10 mouse cellular contexts compared by ENCODE assay signal in the genomic region with DNA sequence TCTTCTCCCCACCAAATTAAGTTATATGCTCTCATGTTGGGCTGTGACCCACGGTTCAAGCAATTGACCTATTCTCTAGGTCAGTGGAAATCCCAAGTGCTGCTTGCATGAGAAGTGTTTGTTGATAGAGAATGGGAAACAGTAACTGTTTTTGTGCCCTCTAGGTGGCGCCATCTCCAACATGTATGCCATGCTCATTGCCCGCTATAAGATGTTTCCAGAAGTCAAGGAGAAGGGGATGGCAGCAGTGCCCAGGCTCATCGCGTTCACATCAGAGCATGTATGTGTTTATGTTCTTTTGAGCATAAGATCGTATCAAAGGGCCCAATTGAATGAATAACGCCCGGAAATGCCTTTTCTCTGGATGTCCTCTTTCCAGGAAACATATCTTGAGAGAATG. TPM values are rescaled to one million over a fixed set of nuclear protein-coding genes. Genes with fewer than 3 reads are reported as not detected.
DNase-seq lines count a peak whose midpoint lies in the region; ATAC-seq and TF ChIP-seq lines count a peak whose summit lies in the region.
"Had no signal": no experiment of that assay in that cellular context is flagged by ENCODE, and none has a peak within 500 bp of the region (broad histone marks: within the 10 kb centered on the region; RNA-seq: fewer than 3 reads in every experiment).

No protein-coding gene starts in this region.

- H3K4me3 ChIP-seq in midbrain, embryonic 14.5 days (replicated peaks; ENCODE audit: low read depth, low read length), result no peak overlapping the region
- no peak overlapping the region for H3K4me3 ChIP-seq in midbrain, embryonic 15.5 days
- no peak overlapping the region for H3K4me3 ChIP-seq in small intestine, adult 2 months (ENCODE audit: low read depth, low read length)
- H3K4me3 ChIP-seq: neural tube, embryonic 13.5 days had no signal

- no peaks in the 10 kb centered on the region for H3K27me3 ChIP-seq in midbrain, embryonic 14.5 days (ENCODE audit: control insufficient read depth, insufficient read depth, low read length)
- H3K27me3 ChIP-seq in midbrain, embryonic 15.5 days (replicated peaks), result no peaks in the 10 kb centered on the region
- H3K27me3 ChIP-seq in small intestine, adult 2 months (ENCODE audit: control insufficient read depth, insufficient read depth, low read length), result no peaks in the 10 kb centered on the region

- TF ChIP-seq CTCF in small intestine, adult 2 months (IDR thresholded peaks at IDR 0.05; ENCODE audit: extremely low read depth, insufficient read length, insufficient replicate concordance, low read depth, low read length), result peak; percentile 44; the same call in 1 of the 2 replicates

- no peak overlapping the region for H3K9ac ChIP-seq in midbrain, embryonic 14.5 days (replicated peaks; ENCODE audit: low read length)
- no peak overlapping the region for H3K9ac ChIP-seq in midbrain, embryonic 15.5 days
- H3K9ac ChIP-seq: neural tube, embryonic 13.5 days had no signal

- no peak overlapping the region for H3K4me2 ChIP-seq in midbrain, embryonic 14.5 days (ENCODE audit: low read length)
- no peak overlapping the region for H3K4me2 ChIP-seq in midbrain, embryonic 15.5 days
- H3K4me2 ChIP-seq: neural tube, embryonic 13.5 days had no signal

- TF ChIP-seq POLR2A in small intestine, adult 2 months (IDR thresholded peaks at IDR 0.05; ENCODE audit: low read depth, low read length), result no peak

- no peaks in the 10 kb centered on the region for H3K9me3 ChIP-seq in midbrain, embryonic 14.5 days (ENCODE audit: control insufficient read depth, low read length)
- no peaks in the 10 kb centered on the region for H3K9me3 ChIP-seq in midbrain, embryonic 15.5 days
- H3K9me3 ChIP-seq: neural tube, embryonic 13.5 days had no signal

- H3K4me1 ChIP-seq in midbrain, embryonic 14.5 days (ENCODE audit: control insufficient read depth, insufficient read depth, low read length), result no peaks in the 10 kb centered on the region
- H3K4me1 ChIP-seq in midbrain, embryonic 15.5 days, result no peaks in the 10 kb centered on the region
- H3K4me1 ChIP-seq in small intestine, adult 2 months (ENCODE audit: control insufficient read depth, insufficient read depth, insufficient read length, low read length), result no peaks in the 10 kb centered on the region
- H3K4me1 ChIP-seq: neural tube, embryonic 13.5 days had no signal

- H3K27ac ChIP-seq in midbrain, embryonic 14.5 days (replicated peaks; ENCODE audit: low read depth, low read length), result no peak overlapping the region
- no peak overlapping the region for H3K27ac ChIP-seq in midbrain, embryonic 15.5 days
- H3K27ac ChIP-seq in small intestine, adult 2 months (ENCODE audit: insufficient read depth, low read depth, low read length), result no peak overlapping the region
- H3K27ac ChIP-seq: neural tube, embryonic 13.5 days had no signal

- WGBS in midbrain, embryonic 14.5 days, result 44% methylated on average over 8 of the region's 8 CpGs
- WGBS in midbrain, embryonic 15.5 days, result 45% methylated on average over 8 of the region's 8 CpGs
- WGBS in small intestine, adult 2 months, result 37% methylated on average over 8 of the region's 8 CpGs

- DNase-seq in cerebellum, postnatal 14 days, result peak; percentile 51 to 59
- no peak for DNase-seq in cerebellum, adult 9-10 months
- peak; percentile 45 for DNase-seq in midbrain, embryonic 14.5 days
- peak; percentile 66 for DNase-seq in embryo, embryonic 10 days (ENCODE audit: low spot score)
- DNase-seq in kidney, adult 11 months, result no peak
- DNase-seq in spleen, postnatal 36 days (ENCODE audit: low spot score in 2 of 2), result no peak

- peaks cover 30% of the 10 kb centered on the region for H3K36me3 ChIP-seq in midbrain, embryonic 14.5 days (ENCODE audit: control insufficient read depth, insufficient read depth, low read length)
- H3K36me3 ChIP-seq in midbrain, embryonic 15.5 days (replicated peaks), result no peaks in the 10 kb centered on the region
- H3K36me3 ChIP-seq in small intestine, adult 2 months (ENCODE audit: control insufficient read depth, insufficient read depth, low read length), result no peaks in the 10 kb centered on the region

- ATAC-seq in midbrain, embryonic 14.5 days (ENCODE audit: low FRiP score, low TSS enrichment), result no peak
- ATAC-seq in midbrain, embryonic 15.5 days (replicated peaks), result no peak

RNA-seq across cellular contexts. Expression of gene Gad2, which starts 12.8 kb away (rescaled TPM):
- polyA plus RNA-seq in midbrain, embryonic 14.5 days (2014; fragmentation: Nextera tagmentation; extraction: Ambion mirVana), result 58.7 and 62.4 TPM in 2 replicates
- polyA plus RNA-seq in midbrain, embryonic 15.5 days (2015; fragmentation: Nextera tagmentation; extraction: Ambion mirVana), result 62.8 and 72.5 TPM in 2 replicates
- polyA plus RNA-seq in small intestine, adult 2 months (2012; rRNA removed), result 0.01 TPM in 1 of 2 replicates, not detected in the other
- polyA plus RNA-seq: intestine, embryonic 14.5 days had no signal

Comparison
In these comparisons a context has a peak if more than half of its experiments do, and no peak if none do; other contexts are left out.
1. DNase-seq: peak in cerebellum, postnatal 14 days (2 of 2), midbrain, embryonic 14.5 days (single experiment) and embryo, embryonic 10 days (single experiment); none in cerebellum, adult 9-10 months (single experiment), kidney, adult 11 months (single experiment) and spleen, postnatal 36 days (0 of 2).
2. RNA of gene Gad2, which starts 12.8 kb away (polyA plus RNA-seq): 62.8 to 72.5 TPM in midbrain, embryonic 15.5 days and 58.7 to 62.4 TPM in midbrain, embryonic 14.5 days; 0.01 TPM in small intestine, adult 2 months; every median in the first group is over 10 times any median in the second.